Mouse (Mus musculus) liver, adult 2 months (tissue): ENCODE data around the gene Lcmt2.

Experiments used
- CTCF ChIP-seq: fragments of 200-500 bp; IDR thresholded peaks from 2 replicates; pipeline ENCODE4 v1.5.1; 2011; ENCODE audit warnings: low read depth, low read length, control low read depth
- POLR2A ChIP-seq: fragments of 200-500 bp; IDR thresholded peaks from 2 replicates; pipeline ENCODE4 v1.6.1; 2011; ENCODE audit warnings: low read length, control low read depth; ENCODE audit not compliant: insufficient read depth; ENCODE audit errors: extremely low read depth

DNA sequence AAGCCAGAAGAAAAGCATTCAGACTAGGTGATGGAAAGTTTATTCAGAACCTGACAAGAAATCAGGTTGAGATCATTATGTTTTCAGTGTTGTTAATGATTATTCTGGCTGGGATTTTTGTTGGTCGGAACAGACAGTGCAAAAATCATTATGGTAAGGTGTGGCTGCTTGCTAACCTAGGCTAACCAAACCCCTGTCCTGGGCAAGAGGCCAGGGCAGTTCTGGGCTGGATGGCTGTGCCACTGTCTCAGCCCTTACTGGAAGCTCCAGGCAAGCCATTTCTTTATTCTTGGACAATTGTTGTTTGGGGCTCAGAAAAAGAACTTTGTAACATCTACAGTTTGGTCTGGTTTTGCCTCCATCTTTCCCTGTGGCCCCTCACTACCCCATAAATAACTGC lies 12.9 kb downstream of the Lcmt2 start:
- no peak for TF ChIP-seq CTCF
- no peak for TF ChIP-seq POLR2A
